Mouse (Mus musculus) Muller cell, postnatal 12 days (primary cell): Measurements from ENCODE around the gene Sh3rf1.

Source experiments
- DNase-seq: peaks from one replicate; pipeline ENCODE4 v3.0.0-alpha.2; 2015; ENCODE audit errors: inconsistent ontology term

Sh3rf1 gene

DNA sequence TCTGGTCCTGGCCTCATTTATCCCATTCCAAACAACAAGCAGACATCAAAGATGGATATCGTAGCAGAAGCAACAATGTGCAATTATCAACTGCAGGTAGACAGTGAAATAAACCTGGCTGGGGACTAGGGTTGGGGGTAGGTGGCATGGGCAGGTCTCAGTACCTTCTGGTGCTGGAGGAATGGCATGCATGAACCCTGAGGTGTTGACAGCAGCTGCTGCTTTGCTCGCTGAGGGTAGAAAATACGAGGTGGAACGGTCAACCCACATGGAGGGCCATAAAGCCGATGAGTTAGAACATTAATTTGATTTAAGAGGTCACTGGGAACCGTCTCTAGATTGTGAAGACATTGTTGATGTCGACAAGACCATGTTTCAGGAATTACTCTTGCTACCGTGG, 98.8 kb downstream of the Sh3rf1 start:
- no peak for DNase-seq

DNA sequence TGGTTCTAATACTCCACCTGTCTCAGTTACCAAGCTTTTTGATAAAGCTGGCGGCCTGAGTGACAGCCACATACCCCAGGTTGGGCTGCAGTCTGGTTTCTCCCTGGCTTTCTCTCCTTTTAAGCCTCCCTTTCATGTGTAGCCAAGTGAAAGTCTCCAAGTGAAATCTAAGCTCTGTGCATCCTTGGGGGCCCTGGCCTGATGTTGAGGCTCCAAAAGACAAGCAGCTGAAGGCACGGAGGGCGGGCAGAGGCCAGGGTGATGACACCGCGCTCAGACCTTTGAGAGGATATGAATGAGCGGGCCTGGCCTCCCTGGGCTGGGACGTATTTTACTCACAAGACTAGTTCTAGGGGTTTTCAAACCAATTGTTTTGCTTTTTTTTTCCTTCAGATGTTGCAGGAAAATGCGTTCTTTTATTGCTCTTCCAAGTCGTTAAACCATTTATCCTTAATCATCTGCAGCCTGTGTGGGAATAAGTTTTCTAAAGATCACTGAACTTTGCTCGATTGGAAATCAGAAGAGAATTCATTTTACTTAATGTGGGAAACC, 100.8 kb downstream of the Sh3rf1 start:
- DNase-seq: no peak

DNA sequence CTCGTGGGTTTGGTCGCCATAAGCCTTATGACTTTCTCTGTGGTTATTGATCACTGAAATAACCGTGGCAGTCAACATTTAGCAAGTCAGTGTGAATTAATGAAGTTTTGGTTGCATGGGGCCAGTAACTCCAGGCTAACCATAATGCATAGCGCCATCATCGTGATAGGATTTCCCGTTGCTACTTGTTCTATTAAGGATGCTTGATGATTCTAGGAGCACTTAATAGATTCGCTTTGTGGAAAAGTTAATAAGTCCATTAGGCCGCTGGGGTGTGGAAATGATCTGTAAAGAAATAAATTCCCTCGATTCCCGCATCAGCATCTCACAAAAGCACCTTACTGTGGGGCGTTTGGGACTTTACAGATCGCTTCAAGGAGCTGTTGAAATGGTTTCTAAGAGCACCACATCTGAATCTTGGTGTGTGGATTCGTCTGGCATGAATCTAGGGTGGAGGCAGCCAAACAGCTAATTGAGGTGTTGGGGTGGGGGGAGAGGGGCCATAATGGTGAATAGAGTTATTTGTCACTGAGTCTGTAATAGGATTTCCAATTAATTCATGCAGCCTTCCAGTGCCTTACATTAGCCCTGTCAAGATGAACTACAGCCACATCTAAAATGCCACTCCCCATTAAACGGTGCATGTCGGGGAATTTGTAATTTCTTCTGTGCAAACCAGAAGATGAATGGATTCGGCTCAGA, 101.5 kb downstream of the Sh3rf1 start:
- peak; percentile 47 for DNase-seq

DNA sequence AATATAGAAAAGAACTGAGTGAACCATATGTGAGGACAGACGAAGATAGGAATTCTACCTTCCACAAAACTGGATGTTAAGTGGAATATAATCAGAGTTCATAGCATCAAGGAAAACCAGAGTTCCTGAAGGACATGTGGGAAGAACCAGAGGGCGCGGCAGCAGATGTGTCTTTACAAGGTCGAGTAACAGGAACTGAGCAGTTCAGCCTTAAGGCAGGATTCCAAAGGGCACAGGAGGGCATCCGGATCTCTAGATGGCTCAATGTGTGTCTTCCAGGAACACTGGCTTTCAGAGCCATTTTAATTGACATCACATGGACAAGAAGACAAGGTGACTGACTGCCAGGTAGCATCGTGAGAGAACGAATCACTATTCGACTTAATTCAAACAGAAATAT, 102.6 kb downstream of the Sh3rf1 start:
- DNase-seq: no peak

DNA sequence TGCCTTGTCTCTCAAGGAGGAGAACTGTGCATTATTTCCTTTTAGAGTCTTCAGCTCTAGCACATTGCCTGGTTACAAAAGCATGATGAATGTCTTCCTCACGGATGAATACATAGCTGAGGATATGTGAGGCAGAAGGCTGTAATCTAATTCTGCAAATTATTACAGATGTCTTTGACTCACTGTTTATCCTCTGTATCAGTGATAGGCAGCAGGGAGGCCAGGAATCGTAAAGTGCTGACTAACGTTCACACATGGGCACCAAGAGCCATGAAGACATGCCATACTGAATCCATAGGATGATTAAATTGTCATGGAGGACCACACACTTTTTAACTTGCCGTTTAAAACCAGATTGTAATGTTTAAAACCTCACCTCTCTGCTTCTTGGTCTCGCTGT, 103.7 kb downstream of the Sh3rf1 start:
- no peak for DNase-seq

DNA sequence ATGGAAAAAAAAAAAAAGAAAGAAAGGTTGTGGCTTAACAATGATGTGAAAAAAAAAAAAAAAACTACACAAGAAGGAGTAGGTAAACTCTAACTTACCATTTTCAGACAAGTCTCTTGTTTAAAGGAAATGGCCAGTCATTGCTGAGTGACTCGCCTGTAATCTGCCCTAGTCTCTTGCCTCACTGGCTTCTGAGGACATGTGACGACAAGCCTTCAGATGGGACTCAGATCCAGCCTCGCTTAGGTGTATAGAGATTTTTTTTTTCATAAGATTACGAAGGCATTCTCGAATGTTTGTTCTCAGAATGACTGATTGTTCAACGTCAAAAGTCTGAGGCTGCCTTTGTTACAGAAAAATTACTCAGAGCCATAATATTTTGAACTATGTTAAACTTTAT, 116.0 kb downstream of the Sh3rf1 start:
- DNase-seq: no peak

DNA sequence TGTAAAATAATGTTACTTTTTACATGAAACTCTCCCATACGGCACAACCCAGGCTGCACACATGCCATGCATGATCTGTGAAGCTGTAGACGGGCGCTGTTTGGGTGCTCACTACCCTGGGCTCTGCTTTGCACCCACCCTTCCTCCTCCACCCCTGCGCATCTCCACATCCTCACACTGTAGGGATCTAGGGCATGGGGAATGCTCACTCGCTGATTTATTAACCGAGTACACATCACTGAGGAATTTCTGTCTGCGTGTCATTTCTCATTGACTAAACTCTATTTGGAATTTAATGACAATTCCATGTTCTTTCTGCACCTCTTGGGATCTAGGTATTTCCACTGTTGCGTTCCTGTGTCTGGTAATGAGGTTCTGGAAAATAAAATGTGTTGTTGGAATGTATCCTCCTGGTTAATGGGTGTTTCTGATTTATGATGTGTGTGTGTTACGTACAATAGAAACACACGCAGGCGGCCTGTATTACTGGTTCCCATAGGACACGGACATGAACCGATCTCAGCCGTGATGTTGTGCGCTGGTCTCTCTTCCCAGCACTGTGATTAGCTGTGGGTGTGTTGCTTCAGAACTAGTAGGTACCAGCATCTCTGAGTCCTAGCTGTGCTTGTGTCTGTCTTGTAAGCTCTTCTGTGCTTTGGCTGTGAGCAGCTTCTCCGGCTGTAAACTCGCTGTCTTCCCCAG, 116.8 kb downstream of the Sh3rf1 start:
- DNase-seq: no peak

DNA sequence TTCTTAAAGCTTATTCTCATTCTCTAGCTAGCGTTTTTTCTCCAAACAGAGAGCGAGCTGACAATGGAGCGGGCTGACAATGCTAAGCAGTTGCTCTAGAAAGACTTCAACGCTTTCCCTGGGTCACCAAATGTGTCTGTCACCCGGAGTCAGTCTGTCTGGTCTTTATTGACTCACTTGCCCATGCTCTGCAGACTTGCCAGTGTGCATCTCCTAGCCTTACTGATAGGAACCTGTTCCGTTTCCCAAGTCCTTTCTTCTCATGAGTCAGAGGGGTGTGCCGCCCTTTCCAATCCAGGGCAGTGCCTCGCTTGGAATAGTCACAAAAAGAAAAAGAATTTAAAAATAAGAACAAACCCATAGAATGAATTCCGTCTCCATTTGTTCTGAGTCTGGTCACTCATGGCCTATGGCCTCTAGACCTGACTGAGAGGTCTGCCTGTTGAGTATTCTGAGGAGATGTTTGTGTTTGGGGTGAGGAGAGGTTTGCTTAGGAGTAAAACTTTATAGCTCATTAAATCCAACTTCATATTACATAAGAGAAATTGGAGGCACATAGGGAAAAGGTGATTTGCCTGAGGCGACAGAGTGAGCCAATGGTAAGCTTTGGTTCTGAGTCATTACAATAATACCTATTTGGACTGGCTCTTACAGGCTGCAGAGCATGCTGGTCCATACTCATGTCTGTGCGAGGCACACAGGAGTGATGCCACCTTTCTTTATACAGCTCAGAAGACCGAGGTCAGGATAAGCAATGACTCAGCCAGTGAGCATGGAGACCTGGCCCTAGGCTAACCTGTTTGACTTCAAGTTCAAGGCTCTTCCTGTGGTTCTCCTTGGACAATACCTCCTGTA, 118.1 kb downstream of the Sh3rf1 start:
- DNase-seq: no peak

DNA sequence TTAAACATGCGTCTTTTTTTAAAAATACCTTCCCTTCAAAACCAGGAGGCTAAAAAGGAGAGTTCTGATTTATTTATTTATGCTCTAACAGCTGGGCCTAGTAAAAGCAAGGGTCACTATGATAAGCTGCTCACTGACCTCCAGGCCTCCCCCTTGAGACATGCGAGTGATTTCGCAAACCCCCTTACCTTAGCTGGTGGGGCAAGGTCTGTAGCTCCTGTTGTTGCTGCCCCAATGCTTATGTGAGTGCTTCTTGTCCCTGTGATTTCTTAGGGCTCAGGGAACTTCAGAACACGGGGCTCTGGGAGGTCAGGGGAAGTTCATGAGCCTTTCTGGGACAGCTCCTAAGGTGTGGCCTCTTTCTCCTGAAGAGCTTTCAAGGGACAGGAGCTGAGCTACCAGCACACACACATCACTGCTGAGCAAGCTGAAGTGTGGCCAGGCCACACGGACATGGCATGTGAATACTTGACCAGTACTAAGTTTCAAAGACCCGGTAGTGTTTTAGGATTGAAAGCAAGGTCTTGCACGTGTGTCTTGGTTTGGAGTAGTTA, 118.9 kb downstream of the Sh3rf1 start:
- no peak for DNase-seq

DNA sequence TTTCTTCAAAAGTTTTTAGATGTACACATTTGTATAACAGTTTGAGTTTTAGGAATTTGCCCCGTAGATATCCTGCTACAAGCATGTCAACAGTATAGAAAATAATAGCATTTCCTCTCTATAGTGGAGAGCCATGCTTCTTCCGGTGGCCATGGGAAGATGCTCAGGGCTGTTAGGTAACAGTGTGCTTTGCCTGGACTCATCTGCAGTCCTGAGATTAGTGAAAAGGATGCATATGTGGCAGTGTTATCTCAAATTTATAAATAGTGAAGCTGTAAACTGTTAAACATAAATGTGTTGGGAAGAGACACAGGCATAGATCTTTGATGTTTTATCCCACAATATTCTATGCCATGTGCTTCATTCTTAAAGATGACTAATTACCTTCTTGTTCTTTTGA, 120.8 kb downstream of the Sh3rf1 start:
- no peak for DNase-seq

DNA sequence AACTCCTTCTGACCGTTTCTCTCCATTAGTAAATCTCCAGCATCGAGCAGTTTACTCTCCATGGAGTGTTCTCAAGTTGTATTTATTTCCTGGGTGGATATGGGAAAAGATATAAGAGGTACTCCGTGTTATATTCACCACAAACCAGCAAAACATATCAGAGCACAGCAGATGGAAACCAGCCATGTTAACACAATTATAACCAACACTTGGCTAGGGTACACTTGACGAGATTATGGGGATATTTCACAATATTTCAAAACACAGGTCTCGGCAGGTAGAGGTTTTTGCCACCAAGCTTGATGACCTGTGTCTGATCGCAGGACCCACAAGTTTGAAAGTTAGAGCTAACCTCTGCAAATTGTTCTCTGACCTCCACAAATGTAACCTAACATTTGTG, 123.3 kb downstream of the Sh3rf1 start:
- DNase-seq: no peak

DNA sequence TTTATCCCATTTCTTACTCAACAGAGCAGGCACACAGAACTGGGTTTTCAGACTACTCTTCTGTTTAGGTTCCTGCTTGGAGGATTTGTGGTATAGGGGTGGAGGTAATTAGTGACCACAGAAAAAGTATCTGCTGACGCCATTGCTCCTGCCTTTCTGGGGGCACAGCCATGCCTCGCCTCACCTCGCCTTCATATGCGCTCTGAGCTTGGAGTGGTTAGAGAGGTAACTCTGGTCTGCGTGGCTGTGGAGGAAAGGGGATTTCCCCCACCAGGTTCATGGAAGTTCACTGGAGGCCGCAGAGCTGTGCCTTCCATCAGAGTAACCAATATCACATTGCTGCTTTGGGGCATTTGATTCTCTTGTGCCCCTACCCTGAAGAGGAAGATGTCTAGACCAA, 123.9 kb downstream of the Sh3rf1 start:
- DNase-seq: no peak

DNA sequence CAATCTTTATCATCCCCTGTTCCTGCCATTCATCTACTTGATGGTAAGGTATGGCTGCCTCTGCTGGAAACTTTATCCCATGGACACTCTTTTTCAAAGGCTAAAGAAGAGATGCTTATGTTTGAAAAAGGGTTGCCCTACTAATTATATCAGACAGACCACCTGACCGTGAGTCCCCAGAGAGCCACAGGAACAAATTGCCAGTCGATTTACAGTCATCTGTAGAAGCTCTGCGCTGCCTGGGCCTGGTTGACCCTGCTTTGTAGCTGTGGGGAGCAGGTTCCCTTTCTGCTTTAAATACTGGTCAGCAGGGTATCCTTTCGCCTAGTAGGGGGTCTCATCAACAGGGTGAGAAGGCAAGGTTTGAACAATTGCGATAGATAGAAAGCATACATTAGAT, 124.4 kb downstream of the Sh3rf1 start:
- no peak for DNase-seq

DNA sequence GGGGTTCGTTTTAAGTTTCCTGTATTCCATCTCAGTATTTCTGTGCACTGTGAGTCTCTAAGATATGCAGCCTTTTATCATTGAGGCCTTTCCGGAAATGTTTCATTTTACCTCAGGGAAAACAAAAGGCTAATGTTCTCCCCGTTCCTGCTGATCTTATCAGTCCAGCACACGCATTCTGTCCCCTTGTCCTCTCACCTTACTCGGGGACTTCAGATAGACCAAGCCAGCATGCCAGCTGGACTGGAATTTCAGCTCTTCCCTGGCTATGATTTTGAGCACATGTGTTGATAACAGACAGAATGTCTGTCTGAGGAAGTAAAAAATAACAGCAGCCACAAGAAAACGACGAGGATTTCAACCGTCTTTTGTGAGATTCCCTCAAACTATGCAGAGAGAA, 124.8 kb downstream of the Sh3rf1 start:
- DNase-seq: no peak

DNA sequence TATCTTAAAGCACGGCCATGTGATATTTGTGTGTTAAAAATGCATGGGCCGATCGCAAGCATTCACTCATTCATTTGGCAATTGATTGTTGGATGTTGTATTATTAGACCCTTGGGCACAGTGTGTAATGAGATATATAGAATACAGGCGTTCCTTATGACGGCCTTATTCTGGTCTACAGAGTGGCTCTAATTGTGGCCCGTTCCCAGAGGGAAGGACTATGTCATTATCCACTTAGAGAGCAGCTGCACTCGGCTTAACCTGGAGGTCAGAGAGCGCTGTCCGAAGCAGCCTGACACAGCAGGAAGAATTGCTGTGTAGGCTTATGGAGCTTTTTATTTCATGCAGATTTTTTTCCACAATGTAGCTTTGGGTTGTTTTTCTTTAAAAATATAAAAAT, 126.8 kb downstream of the Sh3rf1 start:
- no peak for DNase-seq

DNA sequence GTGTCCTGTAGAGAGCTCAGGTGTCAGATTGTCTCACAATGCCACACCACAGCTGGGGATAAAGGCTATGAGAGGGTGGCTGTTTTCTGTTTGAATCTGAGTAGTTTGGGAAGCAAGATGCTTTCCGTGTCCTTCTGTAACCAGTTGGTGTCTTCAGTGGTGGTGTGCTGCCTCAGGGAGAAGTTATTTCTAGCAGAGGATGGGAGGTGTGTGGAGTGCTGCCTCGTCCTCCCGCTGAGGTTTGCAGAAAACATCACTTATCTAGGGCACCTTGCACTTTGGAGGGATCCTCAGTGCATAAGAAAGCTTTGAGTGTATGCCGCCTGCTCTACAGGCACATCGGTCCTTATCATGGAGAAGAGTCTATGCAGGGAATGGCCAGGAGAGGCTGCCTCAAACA, 128.0 kb downstream of the Sh3rf1 start:
- DNase-seq: no peak

DNA sequence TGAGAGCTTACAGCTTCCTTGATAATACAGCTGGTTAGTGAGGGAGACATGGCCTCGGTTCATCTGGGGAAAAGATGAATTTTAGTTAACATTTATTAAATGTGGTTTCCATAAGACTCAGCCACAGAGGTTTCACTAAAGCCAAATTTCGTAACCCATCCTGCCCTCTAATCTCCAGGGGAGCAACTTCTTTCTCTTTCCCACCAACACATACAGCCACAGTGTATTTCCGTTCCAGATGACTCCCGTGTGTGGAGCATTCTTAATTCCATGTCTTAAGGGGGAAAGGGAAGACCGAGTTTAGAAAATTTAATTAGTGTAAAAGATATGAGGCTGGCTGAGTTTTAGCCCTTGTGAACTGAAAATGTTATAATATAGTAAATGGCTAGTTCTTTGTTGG, 131.8 kb downstream of the Sh3rf1 start:
- no peak for DNase-seq

DNA sequence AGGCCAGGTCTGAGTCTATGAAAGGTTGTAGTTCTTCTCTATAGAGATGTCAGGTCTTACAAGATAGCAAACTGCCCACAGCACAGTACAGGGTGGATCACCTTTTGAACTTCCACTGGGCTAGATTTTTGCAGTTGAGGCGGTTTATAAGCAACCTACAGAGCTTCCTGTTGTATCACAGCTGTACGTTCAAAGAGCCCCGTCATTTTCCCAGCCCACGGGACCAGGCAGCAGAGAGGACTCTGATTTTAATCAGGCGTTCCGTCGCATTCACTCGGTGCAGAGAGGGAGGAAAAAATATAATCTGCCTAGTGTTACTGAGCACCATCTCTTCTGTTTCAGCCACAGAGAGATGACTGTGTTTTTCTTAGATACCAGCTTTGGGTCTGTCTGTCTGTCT, 135.3 kb downstream of the Sh3rf1 start:
- DNase-seq: no peak

DNA sequence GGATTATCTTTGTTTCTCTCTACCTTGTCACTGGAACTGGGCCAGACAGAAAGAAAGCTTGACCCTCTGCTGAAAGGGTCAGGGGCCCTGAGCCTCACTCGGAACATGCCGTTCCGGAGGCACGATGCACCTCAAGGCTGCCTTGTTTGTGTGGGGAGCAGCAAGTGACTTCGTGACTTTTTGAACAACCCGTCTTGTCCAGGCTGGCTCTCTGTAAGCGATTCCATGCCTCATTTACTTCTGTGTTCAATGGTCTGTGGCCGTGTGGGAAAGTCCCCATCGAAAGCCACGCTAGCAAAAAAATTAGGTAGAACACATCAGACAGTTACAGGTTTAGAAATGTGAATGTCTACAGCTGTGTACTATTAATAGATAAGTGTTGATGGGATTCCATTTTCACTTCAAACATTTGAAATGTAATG, 136.2 kb downstream of the Sh3rf1 start:
- DNase-seq: peak; percentile 23

DNA sequence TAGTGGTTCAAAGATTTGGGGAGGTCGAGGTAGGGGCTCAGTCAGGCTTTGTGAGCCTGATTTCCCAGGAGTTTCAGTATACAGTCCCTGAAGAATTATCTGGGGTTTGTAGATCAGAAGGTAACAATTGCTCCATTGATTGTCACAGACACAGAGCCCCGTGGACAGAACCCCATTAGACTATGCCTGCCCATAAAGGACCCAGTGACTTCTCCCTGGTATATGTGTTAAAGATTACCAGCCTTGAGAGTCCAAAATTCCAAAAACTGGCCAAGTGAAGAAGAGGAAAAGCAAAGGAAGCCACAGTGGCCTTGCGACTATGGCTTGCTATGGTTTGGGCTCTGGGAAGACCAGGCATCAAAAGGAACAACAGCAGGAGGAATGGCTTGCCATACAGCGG, 136.7 kb downstream of the Sh3rf1 start:
- no peak for DNase-seq

DNA sequence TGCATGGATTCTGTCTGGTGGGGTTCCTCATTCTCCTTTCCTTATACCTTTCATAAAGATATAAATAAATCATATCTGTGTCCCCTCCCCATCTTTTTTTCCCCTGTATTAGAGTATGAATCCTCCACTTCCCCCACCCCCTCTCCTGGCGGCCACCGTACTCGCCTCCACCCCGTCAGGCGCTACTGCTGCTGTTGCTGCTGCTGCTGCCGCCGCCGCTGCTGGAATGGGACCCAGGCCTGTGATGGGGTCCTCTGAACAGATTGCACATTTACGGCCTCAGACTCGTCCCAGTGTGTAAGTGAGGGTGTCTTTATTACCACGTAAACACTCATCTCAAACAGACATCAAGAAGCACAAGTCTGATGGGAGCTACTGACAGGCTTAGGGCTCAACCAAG, 137.8 kb downstream of the Sh3rf1 start:
- no peak for DNase-seq

DNA sequence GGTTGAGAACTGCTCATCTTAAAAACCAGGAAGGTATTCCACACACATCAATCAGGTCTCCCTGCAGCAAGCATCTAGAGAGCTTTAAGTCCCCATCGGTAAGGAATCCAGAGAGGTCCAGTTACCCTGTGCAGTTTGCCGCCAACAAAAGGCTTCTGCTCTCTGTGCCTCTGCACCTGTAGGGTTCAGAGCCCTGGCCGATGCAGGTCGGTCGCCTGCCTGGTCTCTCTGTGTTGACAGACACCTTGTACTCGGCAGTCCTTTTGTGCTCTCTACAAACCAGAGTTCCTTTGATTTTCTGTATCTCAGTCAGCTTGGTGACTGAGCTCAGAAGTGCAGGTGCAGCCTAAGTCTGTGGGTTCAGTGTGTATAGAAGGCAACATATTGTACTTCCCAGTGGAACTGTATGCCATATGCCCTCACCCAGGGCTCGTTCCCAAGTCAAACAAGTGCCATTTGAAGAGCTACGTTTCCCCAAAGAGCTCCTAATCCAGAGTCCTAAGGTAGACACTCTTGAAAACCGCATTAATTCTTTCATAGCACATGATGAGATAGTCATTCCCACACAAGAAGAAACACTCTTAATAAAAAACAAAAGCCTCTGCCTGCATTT, 138.7 kb downstream of the Sh3rf1 start:
- DNase-seq: no peak
